Mouse (Mus musculus): ENCODE data around the gene Fyco1.
"Not testable (repeated sequence)": the region's sequence is repeated elsewhere in the genome, so short reads cannot be mapped to it uniquely, and the experiment has no call there.

Gene Fyco1

DNA sequence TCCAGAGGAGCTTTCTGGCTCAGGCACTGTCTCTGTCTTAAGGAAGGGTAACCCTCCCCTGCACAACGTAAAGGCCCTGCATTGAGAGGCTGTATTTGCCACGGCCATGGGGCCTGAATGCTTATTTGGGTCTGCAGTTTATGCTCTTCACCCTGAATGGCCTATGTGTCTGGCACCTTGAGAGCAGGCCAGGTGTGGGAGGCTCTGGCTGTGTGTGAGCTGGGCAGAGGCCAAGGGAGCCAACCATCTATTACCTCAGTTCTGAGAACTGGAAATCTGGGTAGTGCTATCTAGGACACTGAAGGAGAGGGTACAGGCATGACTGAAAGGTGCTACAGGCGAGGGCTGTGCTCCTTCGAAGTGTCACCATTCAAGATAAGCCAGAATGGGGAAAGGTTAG, 36.9 kb downstream of the Fyco1 start:
- no peak for DNase-seq (ENCODE audit: low spot score in 2 of 2)

DNA sequence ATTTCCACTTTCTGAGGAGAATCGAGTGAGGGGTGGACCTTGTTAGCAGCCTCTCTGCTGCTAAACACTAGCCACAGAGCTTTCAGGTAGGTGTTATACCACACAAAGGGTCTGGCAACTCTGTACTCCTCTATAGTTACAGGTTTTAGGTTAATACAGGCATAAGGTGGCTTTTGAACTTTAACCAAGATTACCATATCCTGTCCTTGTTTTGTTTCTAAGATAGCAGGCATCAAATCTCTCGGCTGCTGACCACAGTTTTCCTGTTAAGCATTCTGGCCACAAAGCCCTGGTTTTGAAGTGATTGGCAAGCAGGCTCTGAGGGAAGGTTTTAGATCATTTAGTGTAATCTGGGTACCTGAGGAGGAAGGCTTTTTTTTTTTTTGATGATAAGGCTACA, 37.4 kb downstream of the Fyco1 start:
- DNase-seq (ENCODE audit: low spot score in 2 of 2), result no peak

GRCm38 (mm10) chr9:123811831-123812230, 39.9 kb downstream of the Fyco1 start:
- DNase-seq (ENCODE audit: low spot score in 2 of 2), result no peak

DNA sequence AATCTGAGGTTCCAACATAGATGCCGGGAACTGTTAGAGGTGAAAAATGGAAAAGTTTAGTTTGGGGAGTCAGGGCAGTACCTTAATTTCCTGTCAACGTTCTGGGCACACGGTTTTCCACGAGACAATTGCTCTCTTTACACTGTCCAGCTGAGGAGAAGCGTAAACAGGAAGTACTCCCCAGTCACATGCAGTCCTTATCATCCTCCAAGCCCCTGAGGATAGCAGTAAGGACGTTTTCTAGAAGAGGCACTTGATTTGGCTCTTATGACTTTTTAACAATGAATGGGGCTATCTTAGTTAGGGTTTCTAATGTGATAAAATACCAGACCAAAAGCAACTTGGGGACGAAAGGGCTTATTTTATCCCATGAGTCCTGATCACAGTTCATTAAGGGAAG, 43.1 kb downstream of the Fyco1 start:
- no peak for DNase-seq (ENCODE audit: low spot score in 2 of 2)

GRCm38 (mm10) chr9:123806267-123806666, 45.4 kb downstream of the Fyco1 start, which contains the start of gene Cxcr6:
Gene Cxcr6 (plus strand): TSS chr9:123806475.
- DNase-seq (ENCODE audit: low spot score in 2 of 2), result no peak

- DNase-seq (ENCODE audit: low spot score in 2 of 2), result no peak
Observed at GRCm38 (mm10) chr9:123805241-123805640, 46.5 kb downstream of the Fyco1 start.

DNA sequence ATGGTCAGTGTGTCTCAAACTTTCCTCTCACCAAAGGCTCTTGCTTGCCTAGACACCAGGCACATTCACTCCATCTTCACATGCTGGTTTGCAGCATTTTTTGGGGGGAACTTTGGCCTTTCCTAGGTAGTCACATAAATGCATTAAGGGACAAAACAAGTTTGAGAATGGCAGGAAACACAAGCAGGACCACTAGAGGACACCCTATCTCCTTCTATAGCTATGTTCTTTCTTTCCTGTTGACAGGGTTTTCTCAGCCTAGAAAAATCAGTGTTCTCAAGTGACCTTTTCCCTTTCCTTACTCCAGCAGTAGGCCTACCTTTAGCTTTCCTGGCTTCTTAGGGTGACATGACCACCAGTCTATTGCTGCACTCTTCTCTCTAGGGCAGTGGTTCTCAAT, 48.8 kb downstream of the Fyco1 start:
- DNase-seq (ENCODE audit: low spot score in 2 of 2), result no peak

- no peak for DNase-seq (ENCODE audit: low spot score in 2 of 2)
Observed at GRCm38 (mm10) chr9:123802421-123802820, 49.3 kb downstream of the Fyco1 start.

GRCm38 (mm10) chr9:123801527-123801926, 50.2 kb downstream of the Fyco1 start:
- no peak for DNase-seq (ENCODE audit: low spot score in 2 of 2)

GRCm38 (mm10) chr9:123796174-123796573, 55.5 kb downstream of the Fyco1 start:
- DNase-seq (ENCODE audit: low spot score in 2 of 2), result peak in 1 of 2 experiments; percentile 58

- DNase-seq (ENCODE audit: low spot score in 2 of 2), result peak in 1 of 2 experiments; percentile 8
Observed at GRCm38 (mm10) chr9:123788855-123789529, 62.7 kb downstream of the Fyco1 start.

DNA sequence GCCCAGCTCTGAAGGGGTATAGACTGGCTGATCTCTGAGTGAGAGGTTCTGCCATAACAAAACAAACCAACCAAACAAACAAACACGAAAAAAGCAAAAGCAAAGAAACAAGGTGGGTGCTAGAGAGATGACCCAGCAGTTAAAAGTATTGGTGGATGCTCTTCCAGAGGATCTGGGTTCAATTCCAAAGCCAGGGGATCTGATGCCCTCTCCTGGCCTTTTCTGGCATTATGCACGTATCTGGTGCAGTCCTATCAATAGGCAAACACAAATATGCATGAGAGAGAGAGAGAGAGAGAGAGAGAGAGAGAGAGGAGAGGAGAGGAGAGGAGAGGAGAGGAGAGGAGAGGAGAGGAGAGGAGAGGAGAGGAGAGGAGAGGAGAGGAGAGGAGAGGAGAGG, 78.4 kb downstream of the Fyco1 start:
- not testable (repeated sequence) for DNase-seq (ENCODE audit: low spot score in 2 of 2)

DNA sequence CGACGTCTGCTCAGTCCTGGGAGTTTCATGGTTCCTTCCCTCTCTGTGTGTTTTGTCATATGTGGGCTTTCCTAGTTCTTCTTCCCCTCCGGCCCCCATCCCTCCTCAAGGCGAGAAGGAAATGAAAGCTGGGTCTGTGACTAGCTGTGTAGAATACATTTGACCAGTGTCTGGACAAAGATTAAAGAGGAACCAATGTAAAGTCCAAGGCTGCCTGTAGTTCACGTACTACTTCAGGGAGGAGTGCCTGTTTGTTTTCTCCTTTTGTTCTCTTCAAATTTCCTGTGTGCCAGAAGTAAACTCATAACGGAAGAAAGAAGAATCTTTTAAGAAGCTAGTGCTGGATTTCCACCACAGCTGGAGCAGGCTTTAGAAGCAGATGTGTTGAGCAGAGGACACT, 82.2 kb downstream of the Fyco1 start:
- DNase-seq (ENCODE audit: low spot score in 2 of 2), result no peak

DNA sequence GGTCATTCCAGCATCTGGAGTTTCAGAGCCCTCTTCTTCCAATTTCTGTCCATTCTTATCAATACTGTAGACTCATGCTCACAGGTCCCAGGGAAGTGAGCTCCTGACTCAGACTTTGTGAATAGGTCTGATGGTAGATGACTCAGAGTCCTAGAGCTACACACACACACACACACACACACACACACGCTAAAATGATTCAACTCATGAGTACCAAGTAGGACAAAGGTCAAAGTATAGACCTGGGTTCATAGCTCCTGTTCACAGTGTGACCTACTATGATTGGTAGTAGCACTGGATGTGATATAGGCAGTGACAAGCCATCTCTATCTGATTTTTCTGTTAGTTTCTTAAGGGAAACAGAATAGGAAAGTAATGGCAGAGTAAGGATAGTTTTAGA, 83.3 kb downstream of the Fyco1 start:
- no peak for DNase-seq (ENCODE audit: low spot score in 2 of 2)

DNA sequence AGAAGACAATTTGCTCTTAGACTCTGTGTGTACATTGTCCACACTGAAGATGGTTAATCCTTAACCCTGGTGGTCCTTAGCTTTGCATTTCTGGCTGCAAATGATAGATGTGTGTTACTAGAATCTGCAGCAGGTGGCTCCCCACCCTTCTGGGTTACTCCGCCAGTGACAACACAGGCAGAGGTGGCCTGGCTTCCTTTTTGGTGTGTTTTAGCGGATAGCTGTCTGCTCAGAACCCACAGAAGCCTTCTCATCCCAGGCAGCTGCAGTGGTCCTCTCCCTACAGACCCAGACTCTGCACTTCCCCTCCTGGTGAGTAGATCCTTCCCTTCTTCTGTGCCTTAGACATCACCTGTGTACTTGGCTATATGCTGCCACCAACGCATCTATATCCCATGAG, 84.7 kb downstream of the Fyco1 start:
- DNase-seq (ENCODE audit: low spot score in 2 of 2), result no peak

GRCm38 (mm10) chr9:123763771-123764170, 87.9 kb downstream of the Fyco1 start:
- no peak for DNase-seq (ENCODE audit: low spot score in 2 of 2)

- DNase-seq (ENCODE audit: low spot score in 2 of 2), result no peak
Observed at GRCm38 (mm10) chr9:123762886-123763285, 88.8 kb downstream of the Fyco1 start.

DNA sequence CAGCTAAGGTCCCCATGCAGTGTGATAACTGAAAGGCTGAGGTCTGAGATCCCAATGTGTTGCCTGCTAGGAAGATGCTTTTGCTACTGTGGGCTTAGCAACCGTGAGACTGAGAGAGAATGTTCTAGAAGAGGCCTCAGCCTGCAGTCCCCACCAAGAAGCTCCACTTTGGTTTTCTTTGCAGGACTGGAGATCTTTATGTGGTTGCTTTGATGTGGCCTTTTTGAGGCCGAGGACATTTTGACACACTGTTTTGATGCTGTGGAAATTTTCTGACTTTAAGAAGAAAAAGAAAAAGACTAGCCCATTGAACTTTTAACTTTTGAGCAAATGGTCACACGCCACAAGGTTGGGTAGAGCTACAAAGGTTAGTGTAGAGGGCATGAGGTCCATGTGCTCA, 90.9 kb downstream of the Fyco1 start:
- DNase-seq (ENCODE audit: low spot score in 2 of 2), result no peak

GRCm38 (mm10) chr9:123758645-123759044, 93.1 kb downstream of the Fyco1 start:
- DNase-seq (ENCODE audit: low spot score in 2 of 2), result no peak

DNA sequence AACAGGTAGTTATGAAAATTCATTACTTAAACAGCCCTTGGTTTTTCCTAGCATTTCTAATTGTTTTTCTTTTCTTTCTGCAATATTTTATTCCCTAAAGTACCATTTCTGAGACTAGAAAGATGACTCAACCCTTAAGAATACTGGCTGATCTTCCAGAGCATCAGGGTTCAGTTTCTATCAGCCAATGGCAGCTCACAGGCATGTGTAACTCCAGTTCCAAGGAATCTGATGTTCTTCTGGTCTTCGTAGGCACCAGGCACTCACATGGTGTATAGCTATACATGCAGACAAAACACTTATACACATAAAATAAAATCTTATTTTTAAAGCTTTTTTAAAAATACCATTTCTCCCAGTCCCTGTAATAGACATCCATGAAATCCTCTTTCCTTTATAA, 93.5 kb downstream of the Fyco1 start:
- DNase-seq (ENCODE audit: low spot score in 2 of 2), result no peak

DNA sequence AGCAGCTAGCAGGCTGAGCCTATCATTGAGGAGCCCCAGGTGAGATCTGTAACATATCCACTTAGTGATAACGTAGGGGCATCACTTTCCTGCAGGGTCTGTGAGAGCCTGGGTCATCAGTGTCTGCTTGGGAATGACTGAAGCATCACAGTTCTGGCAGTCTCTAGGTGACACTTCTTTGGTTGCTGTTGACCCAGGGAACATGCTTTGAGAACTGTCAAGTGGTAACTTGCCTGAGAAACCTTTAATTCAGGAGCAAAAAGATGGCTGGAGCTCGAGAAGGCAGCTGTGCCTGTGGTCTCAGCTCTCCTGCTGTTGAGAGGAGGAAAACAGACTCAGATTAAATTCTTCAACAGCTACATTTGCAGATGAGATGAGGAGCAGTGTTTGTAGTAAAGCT, 94.4 kb downstream of the Fyco1 start:
- no peak for DNase-seq (ENCODE audit: low spot score in 2 of 2)

DNA sequence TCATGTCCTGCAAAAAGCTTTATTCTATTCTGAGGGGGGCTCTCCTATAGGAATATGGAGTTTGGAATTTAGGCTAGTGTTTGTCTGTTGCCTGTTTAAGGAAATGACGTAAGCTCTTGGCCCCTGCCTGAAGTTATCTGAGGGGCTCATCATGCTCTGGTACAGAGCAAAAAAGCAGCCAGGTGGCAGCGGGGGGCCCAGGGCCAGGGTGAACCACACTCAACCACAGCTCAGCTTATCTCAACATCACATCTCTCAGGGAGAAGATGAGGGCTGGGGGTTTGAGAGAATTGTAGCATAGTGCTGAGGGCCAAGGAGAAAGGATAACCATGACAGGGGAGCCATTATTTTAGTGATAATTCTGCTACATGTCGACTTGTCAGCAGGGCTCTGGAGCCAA, 94.9 kb downstream of the Fyco1 start:
- DNase-seq (ENCODE audit: low spot score in 2 of 2), result no peak

DNA sequence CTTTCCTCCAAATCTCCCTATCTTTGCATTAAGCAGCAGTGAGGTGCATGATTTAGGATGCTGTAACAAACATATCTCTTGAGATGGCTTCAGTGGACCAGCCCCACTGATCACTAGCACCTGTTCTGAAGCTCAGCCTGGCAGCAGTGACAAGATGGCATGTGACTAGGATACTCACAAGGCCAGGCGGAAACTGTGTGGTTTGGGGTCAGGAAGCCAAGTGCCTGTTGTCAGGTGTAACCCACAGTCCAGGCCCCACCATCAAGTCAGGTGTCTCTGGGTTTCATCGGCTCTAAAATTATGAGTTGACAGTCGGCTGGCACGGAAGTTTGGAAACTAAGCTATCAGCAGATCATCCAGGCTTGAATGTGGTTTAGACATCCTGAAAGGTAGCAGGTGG, 97.4 kb downstream of the Fyco1 start:
- DNase-seq (ENCODE audit: low spot score in 2 of 2), result no peak

GRCm38 (mm10) chr9:123749687-123750086, 102.0 kb downstream of the Fyco1 start:
- DNase-seq (ENCODE audit: low spot score in 2 of 2), result not testable (repeated sequence)
